Comparison of ENCODE assay signal across 8 mouse cellular contexts in genomic region chr9:120961969-120962700, GRCm38 (mm10). TPM values are rescaled to one million over a fixed set of nuclear protein-coding genes. Genes with fewer than 3 reads are reported as not detected.
DNase-seq lines count a peak whose midpoint lies in the region; ATAC-seq and TF ChIP-seq lines count a peak whose summit lies in the region.

No protein-coding gene starts in this region.

- H3K4me2 ChIP-seq in embryonic facial prominence, embryonic 13.5 days: no peak overlapping the region
- no peak overlapping the region for H3K4me2 ChIP-seq in heart, embryonic 13.5 days
- H3K4me2 ChIP-seq in liver, embryonic 14.5 days (ENCODE audit: low read depth): no peak overlapping the region

- no peaks in the 10 kb centered on the region for H3K27me3 ChIP-seq in embryonic facial prominence, embryonic 13.5 days
- no peaks in the 10 kb centered on the region for H3K27me3 ChIP-seq in embryonic facial prominence, embryonic 10.5 days (replicated peaks; ENCODE audit: low read depth, poor library complexity, severe bottlenecking)
- H3K27me3 ChIP-seq in G1E (ENCODE audit: insufficient read depth, low read length): no peaks in the 10 kb centered on the region
- H3K27me3 ChIP-seq in heart, embryonic 13.5 days (replicated peaks): no peaks in the 10 kb centered on the region
- no peaks in the 10 kb centered on the region for H3K27me3 ChIP-seq in liver, embryonic 14.5 days (ENCODE audit: control insufficient read depth, insufficient read depth, low read length)

- peaks cover 16% of the 10 kb centered on the region for H3K4me1 ChIP-seq in embryonic facial prominence, embryonic 13.5 days
- 0 out of 2 replicates have a peak, but pooled peaks cover 4% of the 10 kb centered on the region for H3K4me1 ChIP-seq in embryonic facial prominence, embryonic 10.5 days
- peaks cover 84% of the 10 kb centered on the region for H3K4me1 ChIP-seq in G1E (ENCODE audit: insufficient read depth, low read depth, low read length)
- H3K4me1 ChIP-seq in heart, embryonic 13.5 days: peaks cover 82% of the 10 kb centered on the region
- peaks cover 8 to 14% of the 10 kb centered on the region in 2 experiments; a peak in 3 of 4 replicates for H3K4me1 ChIP-seq in liver, embryonic 14.5 days (replicated peaks; ENCODE audit: control insufficient read depth in 2 of 2, insufficient read depth in 2 of 2, low read length in 1 of 2)

- no peak for ATAC-seq in embryonic facial prominence, embryonic 13.5 days (ENCODE audit: insufficient number of reproducible peaks, insufficient read depth, low FRiP score, low TSS enrichment, low read depth)
- peak; percentile 61 for ATAC-seq in G1E (ENCODE audit: extremely low read depth, insufficient number of reproducible peaks, low FRiP score, poor library complexity, severe bottlenecking)
- ATAC-seq in heart, embryonic 13.5 days (ENCODE audit: extremely low read depth, insufficient number of reproducible peaks, low FRiP score, low TSS enrichment): no peak
- peak; percentile 45; the same call in 1 of the 2 replicates for ATAC-seq in liver, embryonic 14.5 days (ENCODE audit: insufficient read depth)
- no peak for ATAC-seq in cerebellum, adult (ENCODE audit: insufficient number of reproducible peaks, low FRiP score, low TSS enrichment)

- no peak overlapping the region for H3K4me3 ChIP-seq in embryonic facial prominence, embryonic 13.5 days
- H3K4me3 ChIP-seq in embryonic facial prominence, embryonic 10.5 days: no peak overlapping the region
- H3K4me3 ChIP-seq in G1E (ENCODE audit: low read depth, low read length): no peak overlapping the region; the same call in 1 of the 2 replicates
- no peak overlapping the region for H3K4me3 ChIP-seq in heart, embryonic 13.5 days
- H3K4me3 ChIP-seq in liver, embryonic 14.5 days (ENCODE audit: insufficient read depth in 1 of 2, low read depth in 2 of 2, low read length in 2 of 2): no peak overlapping the region

- 74% methylated on average over 3 of the region's 3 CpGs for WGBS in embryonic facial prominence, embryonic 13.5 days
- 83% methylated on average over 3 of the region's 3 CpGs for WGBS in embryonic facial prominence, embryonic 10.5 days
- WGBS in heart, embryonic 13.5 days: 78% methylated on average over 3 of the region's 3 CpGs
- 38% methylated on average over 3 of the region's 3 CpGs for WGBS in liver, embryonic 14.5 days (ENCODE audit: insufficient replicate concordance)

- DNase-seq in embryonic facial prominence, embryonic 10.5 days (ENCODE audit: low spot score): no peak
- peak; percentile 50 for DNase-seq in G1E (ENCODE audit: low spot score)
- DNase-seq in liver, embryonic 14.5 days (ENCODE audit: low read depth in 3 of 3, low spot score in 3 of 3): peak in 1 of 3 experiments; percentile 19
- no peak for DNase-seq in left cerebral cortex, adult 11 months (ENCODE audit: low spot score)
- DNase-seq in ovary, postnatal 36 days (ENCODE audit: low spot score): no peak

- no peak overlapping the region for H3K9ac ChIP-seq in embryonic facial prominence, embryonic 13.5 days
- H3K9ac ChIP-seq in heart, embryonic 13.5 days: 0 out of 2 replicates have a peak overlapping the region, but pooled peaks have one; percentile 28
- H3K9ac ChIP-seq in liver, embryonic 14.5 days (replicated peaks): no peak overlapping the region

- H3K9me3 ChIP-seq in embryonic facial prominence, embryonic 13.5 days: no peaks in the 10 kb centered on the region
- no peaks in the 10 kb centered on the region for H3K9me3 ChIP-seq in embryonic facial prominence, embryonic 10.5 days
- no peaks in the 10 kb centered on the region for H3K9me3 ChIP-seq in G1E (replicated peaks)
- no peaks in the 10 kb centered on the region for H3K9me3 ChIP-seq in heart, embryonic 13.5 days
- no peaks in the 10 kb centered on the region for H3K9me3 ChIP-seq in liver, embryonic 14.5 days (ENCODE audit: control insufficient read depth, low read length)

- peaks cover 100% of the 10 kb centered on the region for H3K36me3 ChIP-seq in embryonic facial prominence, embryonic 13.5 days
- H3K36me3 ChIP-seq in embryonic facial prominence, embryonic 10.5 days (replicated peaks): peaks cover 100% of the 10 kb centered on the region
- H3K36me3 ChIP-seq in G1E (replicated peaks): peaks cover 100% of the 10 kb centered on the region
- peaks cover 99% of the 10 kb centered on the region for H3K36me3 ChIP-seq in heart, embryonic 13.5 days
- H3K36me3 ChIP-seq in liver, embryonic 14.5 days (replicated peaks; ENCODE audit: control insufficient read depth, insufficient read depth, low read depth): peaks cover 60% of the 10 kb centered on the region

- no peak for TF ChIP-seq EP300 in liver, embryonic 14.5 days (IDR thresholded peaks at IDR 0.05; ENCODE audit: low read depth)

- peak overlapping the region; percentile 16; the same call in 1 of the 2 replicates for H3K27ac ChIP-seq in embryonic facial prominence, embryonic 13.5 days
- H3K27ac ChIP-seq in embryonic facial prominence, embryonic 10.5 days (replicated peaks): no peak overlapping the region
- H3K27ac ChIP-seq in heart, embryonic 13.5 days (replicated peaks): peak overlapping the region; percentile 54
- H3K27ac ChIP-seq in liver, embryonic 14.5 days: no peak overlapping the region

- no peak for TF ChIP-seq CTCF in G1E (IDR thresholded peaks at IDR 0.05; ENCODE audit: low read depth, low read length)
- TF ChIP-seq CTCF in liver, embryonic 14.5 days (IDR thresholded peaks at IDR 0.05; ENCODE audit: low read depth): no peak

RNA-seq across cellular contexts. Expression of gene Ctnnb1, which starts 33.1 kb away (rescaled TPM):
- polyA plus RNA-seq in embryonic facial prominence, embryonic 13.5 days (2015; fragmentation: Nextera tagmentation; extraction: Ambion mirVana): 774 and 809 TPM in 2 replicates
- polyA plus RNA-seq in embryonic facial prominence, embryonic 10.5 days (2016; fragmentation: Nextera tagmentation; extraction: Ambion mirVana): 584 and 637 TPM in 2 replicates
- total RNA-seq in G1E (2014; fragmentation: Nextera tagmentation) (214 and 233 TPM in 2 replicates), G1E (2017) (591 and 628 TPM in 2 replicates)
- polyA plus RNA-seq in G1E (2012): 60.1 and 76.8 TPM in 2 replicates
- polyA plus RNA-seq in heart, embryonic 13.5 days (2015; fragmentation: Nextera tagmentation; extraction: Ambion mirVana): 317 and 335 TPM in 2 replicates
- 61.0 and 69.5 TPM in 2 replicates for polyA plus RNA-seq in liver, embryonic 14.5 days (2012; rRNA removed)
- polyA plus RNA-seq in liver, embryonic 14.5 days (2014; fragmentation: Nextera tagmentation; extraction: Ambion mirVana): 105 and 124 TPM in 2 replicates

Comparison
In these comparisons a context has a peak if more than half of its experiments do, and no peak if none do; other contexts are left out.
1. H3K27ac ChIP-seq: peak in embryonic facial prominence, embryonic 13.5 days (single experiment) and heart, embryonic 13.5 days (single experiment); none in embryonic facial prominence, embryonic 10.5 days (single experiment) and liver, embryonic 14.5 days (single experiment).
2. ATAC-seq: peak in G1E (single experiment) and liver, embryonic 14.5 days (single experiment); none in embryonic facial prominence, embryonic 13.5 days (single experiment), heart, embryonic 13.5 days (single experiment) and cerebellum, adult (single experiment).